Mouse (Mus musculus) limb, embryonic 12.5 days (tissue): ENCODE measurements around the gene Lrrc61. TPM values are rescaled to one million over a fixed set of nuclear protein-coding genes. Genes with fewer than 3 reads are reported as not detected.

Source experiments
- ATAC-seq: fragments of 200-750 bp; cut with Nextera tagmentation; 2 replicates; pipeline ENCODE4 v1.8.0; 2017; ENCODE audit warnings: low read depth, moderate TSS enrichment; ENCODE audit not compliant: insufficient number of reproducible peaks, insufficient read depth, low FRiP score, low TSS enrichment
- H3K27ac ChIP-seq: fragments of 300-500 bp; sonication (generic); 2 replicates; pipeline ENCODE4 v1.5.1; 2016; ENCODE audit warnings: mild to moderate bottlenecking, moderate library complexity
- H3K27me3 ChIP-seq: fragments of 300-500 bp; sonication (generic); 2 replicates; pipeline ENCODE4 v1.6.1; 2016; ENCODE audit warnings: mild to moderate bottlenecking, moderate library complexity
- H3K36me3 ChIP-seq: fragments of 300-500 bp; sonication (generic); 2 replicates; pipeline ENCODE4 v1.6.1; 2016; ENCODE audit warnings: mild to moderate bottlenecking, moderate library complexity
- H3K4me1 ChIP-seq: fragments of 300-500 bp; sonication (generic); replicated peaks from 2 replicates; pipeline ENCODE4 v1.6.1; 2016
- H3K4me2 ChIP-seq: fragments of 300-500 bp; sonication (generic); 2 replicates; pipeline ENCODE4 v1.6.1; 2016; ENCODE audit warnings: mild to moderate bottlenecking, moderate library complexity
- H3K4me3 ChIP-seq: fragments of 300-500 bp; sonication (generic); replicated peaks from 2 replicates; pipeline ENCODE4 v1.5.1; 2016; ENCODE audit warnings: mild to moderate bottlenecking
- H3K9ac ChIP-seq: fragments of 300-500 bp; sonication (generic); replicated peaks from 2 replicates; pipeline ENCODE4 v1.6.1; 2016; ENCODE audit warnings: mild to moderate bottlenecking, moderate library complexity
- H3K9me3 ChIP-seq: fragments of 300-500 bp; sonication (generic); 2 replicates; pipeline ENCODE4 v1.6.1; 2016; ENCODE audit warnings: mild to moderate bottlenecking, moderate library complexity
- WGBS: fragments of 180-500 bp; shearing (Covaris S2); methylation state at CpG from one replicate; pipeline ENCODE4 v1.1.7; 2016; 5-methylcytosine and 5-hydroxymethylcytosine counted together
- polyA plus RNA-seq: library from polyadenylated mRNA; unstranded; fragments of >200 nt; fragmentation: Nextera tagmentation; extraction: Ambion mirVana; gene quantifications from 2 replicates; pipeline ENCODE4 v1.2.1, GENCODE M21; 2016

Gene Lrrc61
- polyA plus RNA-seq, 1 experiment from 2014 or later, result 9.0 TPM

DNA sequence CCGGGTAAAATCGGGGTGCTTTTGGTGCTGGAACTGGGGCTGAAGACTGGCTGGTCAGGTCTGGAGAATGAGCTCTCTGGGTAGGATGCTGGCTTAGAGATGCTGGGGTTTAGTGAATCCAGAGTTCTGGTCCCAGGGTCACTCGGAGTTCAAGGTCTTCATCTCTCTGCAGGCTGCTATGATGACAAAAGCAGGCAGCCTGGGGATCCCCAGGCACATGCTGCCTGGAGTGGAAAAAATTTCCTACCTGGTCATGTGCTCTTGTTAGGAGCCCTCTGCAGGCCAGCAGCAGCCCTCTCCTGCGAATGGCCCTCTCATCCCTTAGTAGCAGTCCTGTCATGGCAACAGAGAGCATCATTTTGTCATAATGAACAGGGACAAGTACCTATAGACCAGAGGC lies 58.9 kb downstream of the Lrrc61 start:
- H3K4me1 ChIP-seq, result no peaks in the 10 kb centered on the region
- H3K9me3 ChIP-seq, result no peaks in the 10 kb centered on the region
- no peak for ATAC-seq
- no peak overlapping the region for H3K4me2 ChIP-seq
- H3K27ac ChIP-seq, result no peak overlapping the region
- H3K9ac ChIP-seq, result no peak overlapping the region
- no peak overlapping the region for H3K4me3 ChIP-seq
- H3K27me3 ChIP-seq, result no peaks in the 10 kb centered on the region
- H3K36me3 ChIP-seq, result peaks cover 33% of the 10 kb centered on the region
- 79% methylated on average over 4 of the region's 4 CpGs for WGBS

DNA sequence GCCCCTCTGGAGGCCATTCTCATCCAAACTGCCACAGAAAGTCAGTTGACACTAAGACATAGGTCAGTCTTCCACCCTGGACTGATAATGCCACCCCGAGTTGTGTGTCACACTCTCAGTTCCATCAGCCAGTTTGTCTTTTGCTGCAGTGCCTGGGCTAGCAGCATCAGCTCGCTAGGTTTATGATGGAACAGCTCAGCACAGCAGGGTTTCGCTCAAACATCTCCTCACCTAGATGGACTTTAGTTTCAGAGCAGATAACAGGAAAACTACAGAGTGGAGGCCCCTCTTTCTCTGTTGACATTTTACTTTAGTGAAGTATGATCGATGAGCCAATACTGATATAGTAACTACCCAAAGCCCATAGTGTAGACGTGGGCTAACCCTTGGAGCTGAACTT lies 60.2 kb downstream of the Lrrc61 start:
- H3K27ac ChIP-seq, result no peak overlapping the region
- H3K4me2 ChIP-seq, result no peak overlapping the region
- H3K9ac ChIP-seq, result no peak overlapping the region
- WGBS, result 90% methylated on average over 5 of the region's 5 CpGs
- no peaks in the 10 kb centered on the region for H3K4me1 ChIP-seq
- H3K9me3 ChIP-seq, result no peaks in the 10 kb centered on the region
- H3K36me3 ChIP-seq, result peaks cover 42% of the 10 kb centered on the region
- no peak overlapping the region for H3K4me3 ChIP-seq
- no peak for ATAC-seq
- no peaks in the 10 kb centered on the region for H3K27me3 ChIP-seq

DNA sequence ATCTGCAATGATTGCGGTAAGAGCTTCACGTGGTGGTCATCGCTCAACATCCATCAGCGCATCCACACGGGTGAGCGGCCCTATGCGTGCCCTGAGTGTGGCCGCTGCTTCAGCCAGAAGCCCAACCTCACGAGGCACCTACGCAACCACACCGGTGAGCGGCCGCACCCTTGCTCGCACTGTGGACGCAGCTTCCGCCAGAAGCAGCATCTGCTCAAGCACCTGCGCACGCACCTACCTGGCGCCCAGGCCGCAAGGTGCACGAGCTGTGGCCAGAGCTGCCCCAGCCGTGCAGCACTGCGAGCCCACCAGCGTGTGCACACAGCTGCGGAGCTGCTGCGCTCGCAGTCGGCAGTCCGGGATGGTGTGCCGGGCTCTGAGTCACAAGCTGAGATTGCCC lies 65.4 kb downstream of the Lrrc61 start:
- H3K4me2 ChIP-seq, result no peak overlapping the region
- H3K9me3 ChIP-seq, result no peaks in the 10 kb centered on the region
- no peak for ATAC-seq
- peaks cover 2% of the 10 kb centered on the region; the same call in 1 of the 2 replicates for H3K27me3 ChIP-seq
- H3K9ac ChIP-seq, result no peak overlapping the region
- no peak overlapping the region for H3K27ac ChIP-seq
- H3K36me3 ChIP-seq, result peaks cover 42% of the 10 kb centered on the region
- 93% methylated on average over 30 of the region's 30 CpGs for WGBS
- no peak overlapping the region for H3K4me3 ChIP-seq
- H3K4me1 ChIP-seq, result no peaks in the 10 kb centered on the region

Other genes with a start within 250 kb of the Lrrc61 start
- 29.9 and 32.1 TPM in 2 replicates for gene Krba1, start 159.2 kb upstream of the Lrrc61 start, polyA plus RNA-seq
- 23.5 and 23.7 TPM in 2 replicates for gene Zfp467, start 109.0 kb upstream of the Lrrc61 start, polyA plus RNA-seq
- gene Sspo, start 106.6 kb upstream of the Lrrc61 start, polyA plus RNA-seq, result 0.33 and 0.38 TPM in 2 replicates
- gene Atp6v0e2, start 17.2 kb upstream of the Lrrc61 start, polyA plus RNA-seq, result 5.5 and 6.9 TPM in 2 replicates
- gene Rarres2, start 18.0 kb downstream of the Lrrc61 start, polyA plus RNA-seq, result 4.9 and 6.9 TPM in 2 replicates
- not detected in 2 replicates for gene Gm45021, start 34.8 kb downstream of the Lrrc61 start, polyA plus RNA-seq
- gene Repin1, start 39.1 kb downstream of the Lrrc61 start, polyA plus RNA-seq, result 43.2 and 46.4 TPM in 2 replicates
- gene Gm44965, start 39.1 kb downstream of the Lrrc61 start, polyA plus RNA-seq, result 0.72 TPM in 1 of 2 replicates, not detected in the other
- 9.7 and 10.5 TPM in 2 replicates for gene Zfp775, start 47.3 kb downstream of the Lrrc61 start, polyA plus RNA-seq
- 0.79 and 1.3 TPM in 2 replicates for gene AI854703, start 72.0 kb downstream of the Lrrc61 start, polyA plus RNA-seq
- gene Gimap8, start 92.4 kb downstream of the Lrrc61 start, polyA plus RNA-seq, result 0.66 and 0.74 TPM in 2 replicates
- 5.8 and 5.9 TPM in 2 replicates for gene Gimap9, start 121.3 kb downstream of the Lrrc61 start, polyA plus RNA-seq
- gene Gimap4, start 129.8 kb downstream of the Lrrc61 start, polyA plus RNA-seq, result 10.0 and 10.5 TPM in 2 replicates
- gene Gimap6, start 153.4 kb downstream of the Lrrc61 start, polyA plus RNA-seq, result 12.9 and 14.1 TPM in 2 replicates
- 1.6 and 2.5 TPM in 2 replicates for gene Gm28053, start 163.8 kb downstream of the Lrrc61 start, polyA plus RNA-seq
- gene Gimap7, start 163.8 kb downstream of the Lrrc61 start, polyA plus RNA-seq, result not detected in 2 replicates
- 7.6 and 7.9 TPM in 2 replicates for gene Gimap1, start 184.3 kb downstream of the Lrrc61 start, polyA plus RNA-seq
- gene Gimap5, start 191.4 kb downstream of the Lrrc61 start, polyA plus RNA-seq, result 1.4 and 1.6 TPM in 2 replicates
- gene Gimap3, start 216.1 kb downstream of the Lrrc61 start, polyA plus RNA-seq, result not detected in 2 replicates